ENCODE assay signal across 24 mouse cellular contexts in genomic region chr15:51131017-51131416, GRCm38 (mm10).
DNase-seq lines count a peak whose midpoint lies in the region; ATAC-seq and TF ChIP-seq lines count a peak whose summit lies in the region.
"Had no signal": no experiment of that assay in that cellular context is flagged by ENCODE, and none has a peak within 500 bp of the region (broad histone marks: within the 10 kb centered on the region; RNA-seq: fewer than 3 reads in every experiment).

No protein-coding gene starts in this region.

- H3K36me3 ChIP-seq in heart, embryonic 10.5 days, result no peaks in the 10 kb centered on the region
- no peaks in the 10 kb centered on the region for H3K36me3 ChIP-seq in heart, embryonic 16.5 days (ENCODE audit: control insufficient read depth, insufficient read depth)
- no peaks in the 10 kb centered on the region for H3K36me3 ChIP-seq in MEL (ENCODE audit: control insufficient read depth in 1 of 2, insufficient read depth in 2 of 2, low read length in 2 of 2)
- H3K36me3 ChIP-seq: forebrain, embryonic 10.5 days had no signal

- H3K27me3 ChIP-seq in heart, embryonic 10.5 days (ENCODE audit: insufficient read depth, poor library complexity, severe bottlenecking), result peaks cover 59% of the 10 kb centered on the region
- peaks cover 23% of the 10 kb centered on the region for H3K27me3 ChIP-seq in heart, embryonic 16.5 days (ENCODE audit: control insufficient read depth, insufficient read depth, low read length)
- H3K27me3 ChIP-seq in MEL (ENCODE audit: control insufficient read depth in 1 of 2, insufficient read depth in 2 of 2, low read length in 2 of 2), result no peaks in the 10 kb centered on the region
- H3K27me3 ChIP-seq: forebrain, embryonic 13.5 days had no signal

- no peak for TF ChIP-seq POLR2A in MEL (IDR thresholded peaks at IDR 0.05; ENCODE audit: control insufficient read depth in 1 of 2, insufficient read depth in 1 of 2, low read depth in 1 of 2, low read length in 2 of 2, poor library complexity in 1 of 2)

- TF ChIP-seq CTCF in MEL (IDR thresholded peaks at IDR 0.05 in 2 of 3, conservative IDR thresholded peaks at IDR 0.05 in 1 of 3; ENCODE audit: control insufficient read depth in 1 of 3, insufficient read depth in 1 of 3, low read depth in 2 of 3, low read length in 3 of 3, poor library complexity in 1 of 3, severe bottlenecking in 1 of 3), result no peak

- no peak overlapping the region for H3K4me2 ChIP-seq in heart, embryonic 16.5 days (ENCODE audit: low read depth, low read length)
- H3K4me2 ChIP-seq: forebrain, embryonic 13.5 days; heart, embryonic 11.5 days; hindbrain, embryonic 14.5 days had no signal

- H3K9me3 ChIP-seq in heart, embryonic 10.5 days, result no peaks in the 10 kb centered on the region
- no peaks in the 10 kb centered on the region for H3K9me3 ChIP-seq in heart, embryonic 16.5 days (replicated peaks; ENCODE audit: control insufficient read depth, low read length)
- no peaks in the 10 kb centered on the region for H3K9me3 ChIP-seq in MEL (replicated peaks; ENCODE audit: insufficient read depth, low read length)
- H3K9me3 ChIP-seq: forebrain, embryonic 13.5 days had no signal

- peaks cover 6% of the 10 kb centered on the region; the same call in 1 of the 2 replicates for H3K4me1 ChIP-seq in heart, embryonic 10.5 days
- 0 out of 2 replicates have a peak, but pooled peaks cover 2% of the 10 kb centered on the region for H3K4me1 ChIP-seq in heart, embryonic 16.5 days (ENCODE audit: control insufficient read depth, insufficient read depth, low read length)
- no peaks in the 10 kb centered on the region; a peak in 1 of 4 replicates for H3K4me1 ChIP-seq in MEL (ENCODE audit: control insufficient read depth in 1 of 2, insufficient read depth in 2 of 2, low read length in 2 of 2)

- no peak overlapping the region for H3K9ac ChIP-seq in heart, embryonic 16.5 days (ENCODE audit: low read length)
- no peak overlapping the region for H3K9ac ChIP-seq in MEL (ENCODE audit: control insufficient read depth, low read depth, low read length, poor library complexity, severe bottlenecking)
- H3K9ac ChIP-seq: forebrain, embryonic 13.5 days; hindbrain, embryonic 14.5 days had no signal

- H3K27ac ChIP-seq in heart, embryonic 10.5 days, result no peak overlapping the region
- no peak overlapping the region for H3K27ac ChIP-seq in heart, embryonic 16.5 days (ENCODE audit: low read length)
- no peak overlapping the region for H3K27ac ChIP-seq in MEL (ENCODE audit: control insufficient read depth, low read depth, low read length)
- H3K27ac ChIP-seq: forebrain, embryonic 10.5 days; forebrain, embryonic 13.5 days; hindbrain, embryonic 14.5 days; hindbrain, postnatal 0 days had no signal

- no peak overlapping the region for H3K4me3 ChIP-seq in heart, embryonic 10.5 days
- no peak overlapping the region for H3K4me3 ChIP-seq in heart, embryonic 16.5 days (ENCODE audit: low read length)
- no peak overlapping the region for H3K4me3 ChIP-seq in MEL (ENCODE audit: control insufficient read depth in 1 of 2, insufficient read depth in 1 of 2, low read depth in 2 of 2, low read length in 2 of 2)
- H3K4me3 ChIP-seq: forebrain, embryonic 10.5 days; forebrain, embryonic 13.5 days had no signal

- no peaks in the 10 kb centered on the region for H3K79me2 ChIP-seq in MEL (ENCODE audit: control insufficient read depth, insufficient read depth, low read length, poor library complexity)

- 0 out of 4 replicates have a peak, but pooled peaks of 1 of the 2 experiments have one; percentile 9 for TF ChIP-seq EP300 in MEL (IDR thresholded peaks at IDR 0.05; ENCODE audit: low read depth in 1 of 2, low read length in 2 of 2)

- 20% methylated on average over 4 of the region's 4 CpGs for WGBS in heart, embryonic 10.5 days
- 23% methylated on average over 4 of the region's 4 CpGs for WGBS in heart, embryonic 16.5 days

- no peak for TF ChIP-seq RAD21 in MEL (IDR thresholded peaks at IDR 0.05; ENCODE audit: low read depth, low read length)

- peak; percentile 79; the same call in 1 of the 2 replicates for ATAC-seq in heart, embryonic 16.5 days (replicated peaks; ENCODE audit: extremely low read depth, insufficient read depth, low FRiP score)
- ATAC-seq: forebrain, embryonic 13.5 days; forebrain, embryonic 16.5 days; hindbrain, postnatal 0 days; inflammation-experienced regulatory T-cells, adult 6 months; intestine, embryonic 16.5 days had no signal

- DNase-seq in heart, embryonic 10.5 days (ENCODE audit: low spot score), result peak; percentile 92
- no peak for DNase-seq in heart, adult 9 months (ENCODE audit: low spot score in 2 of 2)
- DNase-seq in heart, adult 8-10 months (ENCODE audit: low spot score), result no peak
- DNase-seq in MEL (ENCODE audit: low read depth, low spot score), result peak; percentile 49
- no peak for DNase-seq in MN1 (ENCODE audit: low spot score)
- DNase-seq: adrenal gland, adult 2 months; adrenal gland, postnatal 14 days; cerebellum, adult 11 months; cerebellum, adult 2 months; cerebellum, adult 9-11 months; cerebellum, postnatal 25 days; gastrocnemius, postnatal 10 days; gastrocnemius, postnatal 36 days; heart, postnatal 36 days; kidney, adult 18-20 months had no signal

TF ChIP-seq in MEL, 35 proteins besides CTCF, POLR2A, EP300 and RAD21:
- TF ChIP-seq RCOR1 (IDR thresholded peaks at IDR 0.05; ENCODE audit: low read depth, low read length), result no peak
- TF ChIP-seq TCF12 (IDR thresholded peaks at IDR 0.05; ENCODE audit: low read depth, low read length), result no peak
- no peak for TF ChIP-seq USF1 (IDR thresholded peaks at IDR 0.05; ENCODE audit: low read depth, low read length)
- no peak for TF ChIP-seq POLR2AphosphoS5 (IDR thresholded peaks at IDR 0.05; ENCODE audit: borderline replicate concordance, low read depth, low read length)
- TF ChIP-seq ELF1 (IDR thresholded peaks at IDR 0.05; ENCODE audit: low read depth, low read length), result no peak
- no peak for TF ChIP-seq GABPA (IDR thresholded peaks at IDR 0.05; ENCODE audit: low read depth, low read length)
- no peak for TF ChIP-seq ZMIZ1 (IDR thresholded peaks at IDR 0.05; ENCODE audit: low read depth, low read length)
- no peak for TF ChIP-seq MYC (IDR thresholded peaks at IDR 0.05; ENCODE audit: low read depth, low read length)
- no peak for TF ChIP-seq MAX (IDR thresholded peaks at IDR 0.05; ENCODE audit: low read length)
- no peak for TF ChIP-seq ZKSCAN1 (IDR thresholded peaks at IDR 0.05; ENCODE audit: low read depth, low read length)
- TF ChIP-seq TAL1 (IDR thresholded peaks at IDR 0.05; ENCODE audit: low read length), result no peak
- no peak for TF ChIP-seq CHD2 (IDR thresholded peaks at IDR 0.05; ENCODE audit: low read length)
- no peak for TF ChIP-seq USF2 (IDR thresholded peaks at IDR 0.05; ENCODE audit: borderline replicate concordance in 1 of 2, insufficient read depth in 1 of 2, low read depth in 1 of 2, low read length in 2 of 2)
- TF ChIP-seq MXI1 (IDR thresholded peaks at IDR 0.05; ENCODE audit: low read depth, low read length), result no peak
- TF ChIP-seq E2F4 (IDR thresholded peaks at IDR 0.05; ENCODE audit: borderline replicate concordance, low read depth, low read length), result no peak
- TF ChIP-seq SIN3A (IDR thresholded peaks at IDR 0.05; ENCODE audit: low read length), result no peak

Comparison
In these comparisons a context has a peak if more than half of its experiments do, and no peak if none do; other contexts are left out.
1. DNase-seq: peak in heart, embryonic 10.5 days (single experiment) and MEL (single experiment); none in heart, adult 9 months (0 of 2), heart, adult 8-10 months (single experiment) and MN1 (single experiment).